Mouse (Mus musculus): Measurements from ENCODE around the gene Entpd2. TPM values are rescaled to one million over a fixed set of nuclear protein-coding genes. Genes with fewer than 3 reads are reported as not detected.
A peak's percentile ranks its signal among the peaks of the same experiment; 100 is the strongest.
"Not testable (repeated sequence)": the region's sequence is repeated elsewhere in the genome, so short reads cannot be mapped to it uniquely, and the experiment has no call there.

The Entpd2 gene
- total RNA-seq, 1 experiment from 2014 or later = not detected

- ATAC-seq (replicated peaks; ENCODE audit: low read depth, poor library complexity, severe bottlenecking) = no peak
Measured at GRCm38 (mm10) chr2:25384492-25384891, 11.2 kb upstream of the Entpd2 start.

GRCm38 (mm10) chr2:25391266-25391665 lies 4.4 kb upstream of the Entpd2 start:
- no peak for ATAC-seq (replicated peaks; ENCODE audit: low read depth, poor library complexity, severe bottlenecking)

- ATAC-seq (replicated peaks; ENCODE audit: low read depth, poor library complexity, severe bottlenecking) = no peak
Measured at GRCm38 (mm10) chr2:25394281-25395221, 1.1 kb upstream of the Entpd2 start.

- no peak for ATAC-seq (replicated peaks; ENCODE audit: low read depth, poor library complexity, severe bottlenecking)
Measured at GRCm38 (mm10) chr2:25396597-25396983, 916 bp downstream of the Entpd2 start.

GRCm38 (mm10) chr2:25397010-25397409 lies 1.3 kb downstream of the Entpd2 start:
- no peak for ATAC-seq (replicated peaks; ENCODE audit: low read depth, poor library complexity, severe bottlenecking)

- no peak for ATAC-seq (replicated peaks; ENCODE audit: low read depth, poor library complexity, severe bottlenecking)
Measured at GRCm38 (mm10) chr2:25398065-25398464, 2.4 kb downstream of the Entpd2 start.

GRCm38 (mm10) chr2:25399051-25399450 lies 3.4 kb downstream of the Entpd2 start, which contains the start of gene Npdc1:
TSS of gene Npdc1 (plus strand) at chr2:25399351.
- ATAC-seq (replicated peaks; ENCODE audit: low read depth, poor library complexity, severe bottlenecking) = no peak

GRCm38 (mm10) chr2:25400291-25400690 lies 4.6 kb downstream of the Entpd2 start:
- no peak for ATAC-seq (replicated peaks; ENCODE audit: low read depth, poor library complexity, severe bottlenecking)

- 0 out of 2 replicates have a peak, but pooled peaks have one; percentile 27 for ATAC-seq (replicated peaks; ENCODE audit: low read depth, poor library complexity, severe bottlenecking)
Measured at GRCm38 (mm10) chr2:25400764-25401163, 5.1 kb downstream of the Entpd2 start.

- peak; percentile 75 for ATAC-seq (replicated peaks; ENCODE audit: low read depth, poor library complexity, severe bottlenecking)
Measured at GRCm38 (mm10) chr2:25402377-25402971, 6.8 kb downstream of the Entpd2 start.

- ATAC-seq (replicated peaks; ENCODE audit: low read depth, poor library complexity, severe bottlenecking) = no peak; the same call in 1 of the 2 replicates
Measured at GRCm38 (mm10) chr2:25402972-25403601, 7.4 kb downstream of the Entpd2 start.

GRCm38 (mm10) chr2:25403994-25404393 lies 8.3 kb downstream of the Entpd2 start:
- ATAC-seq (replicated peaks; ENCODE audit: low read depth, poor library complexity, severe bottlenecking) = no peak

GRCm38 (mm10) chr2:25408908-25409307 lies 13.2 kb downstream of the Entpd2 start:
- no peak for ATAC-seq (replicated peaks; ENCODE audit: low read depth, poor library complexity, severe bottlenecking)

- not testable (repeated sequence) for ATAC-seq (replicated peaks; ENCODE audit: low read depth, poor library complexity, severe bottlenecking)
Measured at GRCm38 (mm10) chr2:25413436-25413835, 17.8 kb downstream of the Entpd2 start.

- ATAC-seq (replicated peaks; ENCODE audit: low read depth, poor library complexity, severe bottlenecking) = no peak
Measured at GRCm38 (mm10) chr2:25417426-25417825, 21.8 kb downstream of the Entpd2 start.

- 0 out of 2 replicates have a peak, but pooled peaks have one; percentile 19 for ATAC-seq (replicated peaks; ENCODE audit: low read depth, poor library complexity, severe bottlenecking)
Measured at GRCm38 (mm10) chr2:25421896-25422295, 26.2 kb downstream of the Entpd2 start.

- peak; percentile 67 for ATAC-seq (replicated peaks; ENCODE audit: low read depth, poor library complexity, severe bottlenecking)
Measured at GRCm38 (mm10) chr2:25422587-25423410, 27.1 kb downstream of the Entpd2 start, which contains the start of gene Fut7. TSS of gene Fut7 (plus strand) at chr2:25423267.

GRCm38 (mm10) chr2:25423626-25424025 lies 28.0 kb downstream of the Entpd2 start:
- no peak for ATAC-seq (replicated peaks; ENCODE audit: low read depth, poor library complexity, severe bottlenecking)

GRCm38 (mm10) chr2:25425481-25425880 lies 29.8 kb downstream of the Entpd2 start:
- ATAC-seq (replicated peaks; ENCODE audit: low read depth, poor library complexity, severe bottlenecking) = no peak

GRCm38 (mm10) chr2:25426721-25427191 lies 31.1 kb downstream of the Entpd2 start:
- ATAC-seq (replicated peaks; ENCODE audit: low read depth, poor library complexity, severe bottlenecking) = peak; percentile 57

Measured in common myeloid progenitor, adult 5-6 weeks (primary cell).